Mouse (Mus musculus): ENCODE results near the gene Capn7.

DNA sequence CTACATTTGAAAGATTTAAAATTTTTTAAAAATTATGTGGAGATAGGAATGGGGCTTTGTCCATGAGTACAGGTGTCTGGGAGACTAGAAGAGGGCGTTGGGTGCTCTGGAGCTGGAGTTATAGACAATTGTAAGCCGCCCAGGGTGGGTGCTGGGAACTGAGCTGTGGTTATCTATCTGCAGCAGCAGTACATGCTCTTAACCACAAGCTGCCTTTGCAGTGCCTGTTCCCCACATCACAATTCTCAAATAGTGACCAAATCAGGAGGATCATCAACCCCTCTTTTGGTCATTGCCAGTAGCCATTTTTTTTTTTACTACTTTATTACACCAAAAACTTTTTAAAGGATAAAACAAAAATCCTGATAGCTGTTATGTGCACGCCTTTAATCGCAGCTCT lies 28.2 kb downstream of the Capn7 start:
- TF ChIP-seq EP300 (IDR thresholded peaks at IDR 0.05; ENCODE audit: low read length) (no peak), ELF1 (IDR thresholded peaks at IDR 0.05; ENCODE audit: low read depth, low read length) (no peak), CTCF (conservative IDR thresholded peaks at IDR 0.05 in 1 of 2, IDR thresholded peaks at IDR 0.05 in 1 of 2; ENCODE audit: low read depth in 2 of 2, low read length in 2 of 2) (no peak), GABPA (IDR thresholded peaks at IDR 0.05; ENCODE audit: insufficient replicate concordance, low read depth, low read length) (no peak), SMC3 (IDR thresholded peaks at IDR 0.05; ENCODE audit: low read depth, low read length) (no peak), HCFC1 (IDR thresholded peaks at IDR 0.05; ENCODE audit: low read depth, low read length) (no peak), MAX (IDR thresholded peaks at IDR 0.05; ENCODE audit: low read length) (no peak), POLR2AphosphoS2 (IDR thresholded peaks at IDR 0.05; ENCODE audit: low read depth, low read length) (no peak), KAT2A (IDR thresholded peaks at IDR 0.05; ENCODE audit: insufficient replicate concordance, low read length) (no peak), CHD1 (IDR thresholded peaks at IDR 0.05; ENCODE audit: low read depth, low read length) (no peak), JUN (IDR thresholded peaks at IDR 0.05; ENCODE audit: insufficient read depth, low read depth, low read length) (no peak), ZKSCAN1 (IDR thresholded peaks at IDR 0.05; ENCODE audit: borderline replicate concordance, low read depth, low read length) (no peak), POLR2A (IDR thresholded peaks at IDR 0.05; ENCODE audit: low read depth, low read length) (no peak)
